Mouse (Mus musculus): ENCODE results near the gene Exosc7.

Exosc7 gene

GRCm38 (mm10) chr9:123112805-123113521, at the start of gene Exosc7, which contains the start of gene Zdhhc3:
Gene Exosc7 (plus strand): TSS chr9:123113215.
Gene Zdhhc3 (minus strand): TSS chr9:123113205.
- DNase-seq, result peak; percentile 81 to 96

GRCm38 (mm10) chr9:123079149-123079548, 33.9 kb upstream of the Exosc7 start:
- DNase-seq, result no peak

- DNase-seq, result no peak
Measured at GRCm38 (mm10) chr9:123080355-123080754, 32.7 kb upstream of the Exosc7 start.

GRCm38 (mm10) chr9:123080796-123081195, 32.2 kb upstream of the Exosc7 start:
- DNase-seq, result no peak

GRCm38 (mm10) chr9:123085373-123085772, 27.6 kb upstream of the Exosc7 start:
- no peak for DNase-seq

- DNase-seq, result no peak
Measured at GRCm38 (mm10) chr9:123087558-123087957, 25.5 kb upstream of the Exosc7 start.

GRCm38 (mm10) chr9:123090844-123091243, 22.2 kb upstream of the Exosc7 start:
- no peak for DNase-seq

- no peak for DNase-seq
Measured at GRCm38 (mm10) chr9:123099631-123100455, 13.2 kb upstream of the Exosc7 start.

- no peak for DNase-seq
Measured at GRCm38 (mm10) chr9:123103425-123103824, 9.6 kb upstream of the Exosc7 start.

GRCm38 (mm10) chr9:123104362-123104761, 8.7 kb upstream of the Exosc7 start:
- no peak for DNase-seq

GRCm38 (mm10) chr9:123107186-123107585, 5.8 kb upstream of the Exosc7 start:
- DNase-seq, result no peak

GRCm38 (mm10) chr9:123109188-123109587, 3.8 kb upstream of the Exosc7 start:
- no peak for DNase-seq

GRCm38 (mm10) chr9:123111751-123112221, 1.2 kb upstream of the Exosc7 start:
- DNase-seq, result no peak

GRCm38 (mm10) chr9:123113931-123114330, 916 bp downstream of the Exosc7 start:
- DNase-seq, result peak in 1 of 2 experiments; percentile 10

GRCm38 (mm10) chr9:123115566-123115965, 2.6 kb downstream of the Exosc7 start:
- no peak for DNase-seq

- DNase-seq, result no peak
Measured at GRCm38 (mm10) chr9:123123017-123123416, 10.0 kb downstream of the Exosc7 start.

- peak in 1 of 2 experiments; percentile 23 for DNase-seq
Measured at GRCm38 (mm10) chr9:123123571-123124412, 10.8 kb downstream of the Exosc7 start.

GRCm38 (mm10) chr9:123124413-123124981, 11.5 kb downstream of the Exosc7 start:
- DNase-seq, result no peak

GRCm38 (mm10) chr9:123127663-123128062, 14.6 kb downstream of the Exosc7 start:
- DNase-seq, result no peak

- DNase-seq, result no peak
Measured at GRCm38 (mm10) chr9:123132994-123133393, 20.0 kb downstream of the Exosc7 start.

GRCm38 (mm10) chr9:123136953-123137682, 24.1 kb downstream of the Exosc7 start:
- DNase-seq, result no peak

All from cerebellum, adult 18-20 months (tissue).